Mouse (Mus musculus) bone marrow, adult 2 months (tissue): Measurements from ENCODE around the gene Lrp3.

ENCODE experiments used
- CTCF ChIP-seq: fragments of 200-500 bp; IDR thresholded peaks from 2 replicates; pipeline ENCODE4 v1.5.1; 2011; ENCODE audit warnings: low read length, control low read depth; ENCODE audit not compliant: control insufficient read depth, insufficient read depth
- POLR2A ChIP-seq: fragments of 200-500 bp; IDR thresholded peaks from 2 replicates; pipeline ENCODE4 v1.6.1; 2011; ENCODE audit warnings: low read depth, mild to moderate bottlenecking, control low read depth, low read length, borderline replicate concordance; ENCODE audit not compliant: control insufficient read depth

GRCm38 (mm10) chr7:35172519-35172918, 42.8 kb downstream of the Lrp3 start:
- TF ChIP-seq POLR2A (no peak), CTCF (no peak)
